Mouse (Mus musculus): ENCODE data around the gene Fxyd1.

Gene Fxyd1

DNA sequence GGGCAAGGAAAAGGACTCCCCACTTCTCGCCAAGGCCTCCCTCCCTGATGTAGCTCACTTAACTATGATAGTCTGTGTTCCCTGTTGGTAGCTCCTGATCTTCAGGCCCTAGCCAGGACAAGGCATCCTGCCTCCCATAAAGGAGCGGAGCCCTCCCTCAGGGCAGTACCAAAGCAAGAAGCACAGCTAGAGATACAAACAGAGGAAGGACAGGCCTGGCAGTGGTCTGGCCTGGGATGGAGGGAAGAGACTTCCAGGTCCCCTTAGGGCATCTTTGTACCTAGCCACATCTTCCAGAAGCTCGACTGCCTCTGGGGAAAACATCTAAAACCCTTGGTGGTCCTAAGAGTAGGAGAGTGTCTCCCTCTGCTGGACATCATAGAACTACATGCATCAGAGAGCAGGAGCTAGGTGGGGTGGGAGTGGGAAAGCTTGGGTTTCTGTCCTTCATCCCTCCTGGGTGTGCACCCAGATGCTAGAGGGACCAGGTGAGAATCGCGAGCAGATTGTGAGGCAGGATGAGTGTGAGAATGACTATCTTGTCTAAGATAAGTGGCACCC is 21.0 kb upstream of the Fxyd1 start:
- no peak for DNase-seq (ENCODE audit: low read depth, low spot score)

DNA sequence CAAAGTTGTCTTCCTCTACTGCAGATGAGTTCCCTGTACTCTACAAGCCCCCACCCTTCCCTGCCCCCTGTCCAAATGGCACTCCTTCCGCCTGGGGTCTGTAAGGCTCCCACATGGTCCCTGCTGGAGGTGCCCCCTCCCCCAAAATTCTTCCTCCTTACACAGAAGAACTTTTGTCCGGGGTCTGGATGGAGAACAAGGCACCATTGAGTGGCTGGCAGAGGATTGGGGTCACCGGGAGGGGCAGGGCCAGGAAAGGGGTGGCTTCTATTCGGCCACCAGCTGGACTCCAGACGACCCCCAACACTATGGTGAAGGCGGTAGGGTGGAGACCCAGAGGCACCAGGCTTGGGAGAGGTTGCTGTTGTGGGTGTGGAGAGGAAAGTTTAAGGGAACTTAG is 20.5 kb upstream of the Fxyd1 start:
- DNase-seq (ENCODE audit: low read depth, low spot score): no peak

DNA sequence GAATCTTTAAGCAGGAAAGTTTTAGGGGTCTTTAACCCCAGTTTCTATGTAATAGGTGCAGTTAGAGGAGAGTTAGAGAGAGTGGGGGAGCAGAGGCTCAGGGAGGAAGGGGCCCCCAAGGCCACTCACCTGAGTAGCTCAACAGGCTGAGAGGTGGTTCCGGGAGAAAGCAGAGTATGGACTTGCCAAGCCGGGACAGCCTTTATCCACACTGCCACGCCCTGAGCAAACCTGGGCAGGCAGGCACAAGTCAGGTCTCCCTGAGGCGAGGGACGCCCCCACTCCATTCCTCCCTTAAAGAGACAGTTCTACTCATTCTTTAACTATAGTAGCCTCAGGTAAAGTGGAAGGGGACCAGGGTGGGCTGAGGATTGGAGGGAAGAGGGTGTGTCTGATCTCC is 19.5 kb upstream of the Fxyd1 start, which contains the start of gene Fxyd3:
Gene Fxyd3 (minus strand): TSS at position 213 of the 400 bp plus-strand sequence.
- no peak for DNase-seq (ENCODE audit: low read depth, low spot score)

DNA sequence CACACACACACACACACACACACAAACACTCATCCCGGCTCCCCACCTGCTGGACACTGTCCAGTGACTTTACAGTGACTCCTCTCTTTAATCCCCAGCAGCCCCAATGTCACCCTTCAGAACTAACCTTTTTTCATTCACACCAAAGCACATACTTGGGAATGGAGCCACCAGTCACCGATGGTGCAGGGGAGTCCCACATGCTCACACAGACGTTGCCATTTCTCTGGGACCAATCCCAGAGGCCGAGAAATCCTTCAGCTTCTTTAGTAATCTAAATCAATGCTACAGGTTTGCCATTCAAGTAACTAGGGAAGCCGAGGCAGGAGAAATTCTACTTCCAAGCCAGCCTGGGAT is 17.7 kb upstream of the Fxyd1 start:
- DNase-seq (ENCODE audit: low read depth, low spot score): no peak

DNA sequence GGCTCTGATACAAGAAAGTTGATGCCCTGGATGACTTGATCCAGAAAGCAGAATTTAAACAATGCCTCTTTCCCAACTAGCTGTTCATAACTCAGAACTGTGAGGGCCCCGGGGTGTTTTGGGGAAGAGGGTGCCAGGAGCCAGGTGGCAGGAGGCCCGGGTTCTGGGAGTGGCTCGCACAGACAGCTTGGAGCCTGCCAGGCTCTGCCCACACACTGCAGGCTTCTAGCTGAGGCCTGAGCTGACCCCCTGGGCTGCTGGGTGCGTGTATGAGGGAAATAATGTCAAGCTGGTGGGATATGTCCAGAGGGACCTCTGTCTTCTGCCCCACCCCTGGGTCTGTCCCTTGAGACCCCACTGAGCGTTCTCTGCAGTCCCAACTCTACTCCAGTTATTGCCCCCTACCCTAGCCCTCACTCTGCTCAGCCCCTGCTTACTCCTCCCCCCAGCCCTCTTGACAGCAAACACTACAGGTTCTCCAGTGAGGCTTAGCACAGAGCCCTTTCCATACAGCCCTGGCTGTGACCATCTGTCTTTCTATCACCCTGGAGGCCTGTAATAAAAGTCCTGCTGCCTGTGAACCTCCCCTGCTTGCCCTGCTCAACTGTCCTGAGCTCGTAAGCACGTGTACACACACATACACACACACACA is 17.2 kb upstream of the Fxyd1 start:
- no peak for DNase-seq (ENCODE audit: low read depth, low spot score)

DNA sequence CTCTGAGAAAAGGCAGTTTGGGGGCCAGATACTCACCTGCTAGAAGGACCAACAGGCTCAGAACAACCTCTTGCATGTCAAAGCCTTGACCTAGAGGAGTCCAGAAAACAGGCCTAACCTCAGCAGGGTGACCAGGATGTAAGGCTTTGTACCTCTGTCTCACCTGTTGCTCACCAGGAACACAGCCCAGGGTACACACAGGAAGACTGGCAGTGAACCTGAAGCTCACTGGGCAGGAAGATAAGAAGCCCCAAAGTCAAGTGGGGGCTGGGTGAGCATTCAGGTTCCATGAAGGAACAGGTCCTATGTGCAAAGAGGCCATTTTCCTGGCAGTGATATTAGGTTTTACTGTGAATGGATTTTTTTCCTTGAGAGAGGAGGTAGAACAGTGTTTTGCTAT is 16.5 kb upstream of the Fxyd1 start:
- DNase-seq (ENCODE audit: low read depth, low spot score): no peak

DNA sequence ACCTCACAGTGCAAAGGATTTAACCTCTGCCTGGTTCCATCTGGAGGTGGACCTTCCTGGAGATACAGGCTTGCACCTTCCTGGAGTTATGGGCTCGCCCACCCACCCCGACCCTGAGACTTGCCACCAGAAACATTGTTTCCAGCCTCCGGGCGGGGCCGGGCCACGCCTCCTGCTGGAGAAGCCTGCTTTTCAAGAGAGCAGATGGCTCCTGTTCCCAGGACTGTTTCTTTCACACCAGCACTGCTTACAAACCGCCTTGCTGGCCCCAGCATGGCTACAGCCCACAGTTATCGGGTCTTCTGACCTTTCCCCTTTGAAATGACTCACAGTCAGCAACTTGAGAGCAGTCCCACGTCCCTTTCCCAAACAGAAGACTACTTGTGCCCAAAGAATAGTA is 15.3 kb upstream of the Fxyd1 start:
- DNase-seq (ENCODE audit: low read depth, low spot score): no peak

DNA sequence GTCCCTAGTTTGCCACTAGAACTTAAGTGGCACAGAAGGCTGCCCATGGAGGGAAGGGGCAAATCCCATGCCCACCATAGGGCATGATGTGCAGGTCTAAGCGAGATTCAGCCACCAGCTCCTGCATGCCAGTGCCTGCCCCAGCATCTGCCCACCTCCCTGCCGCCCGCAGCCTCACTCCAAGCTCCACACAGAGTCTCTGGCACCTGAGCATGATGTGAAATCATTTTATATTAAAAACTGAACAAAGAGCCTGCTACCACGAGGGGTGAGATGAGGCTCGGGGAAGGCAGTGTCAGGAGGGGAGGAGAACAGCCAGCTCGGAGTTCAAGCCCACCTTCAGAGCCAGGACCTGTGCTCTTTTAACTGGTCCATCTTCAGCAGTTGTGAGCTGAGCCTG is 13.3 kb upstream of the Fxyd1 start:
- DNase-seq (ENCODE audit: low read depth, low spot score): no peak

DNA sequence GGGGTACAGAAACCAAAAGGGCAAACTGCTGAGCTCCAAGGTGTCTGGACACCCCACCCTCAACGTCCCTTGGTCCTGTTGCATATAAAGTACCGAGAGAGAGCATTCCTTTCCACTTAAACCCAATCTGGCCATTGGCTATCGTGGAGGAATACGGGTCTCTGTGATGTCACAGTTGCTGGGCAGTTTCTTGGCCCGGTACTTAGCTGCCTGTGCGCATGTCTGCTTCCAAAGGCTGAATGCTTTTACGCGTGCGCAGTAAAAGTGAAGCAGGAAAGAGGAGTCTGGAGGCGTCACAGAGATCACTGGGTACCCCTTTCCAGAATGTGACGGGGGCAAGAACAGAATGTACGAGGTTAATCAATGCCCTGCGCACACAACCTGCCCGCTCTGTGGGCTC is 12.5 kb upstream of the Fxyd1 start:
- no peak for DNase-seq (ENCODE audit: low read depth, low spot score)

DNA sequence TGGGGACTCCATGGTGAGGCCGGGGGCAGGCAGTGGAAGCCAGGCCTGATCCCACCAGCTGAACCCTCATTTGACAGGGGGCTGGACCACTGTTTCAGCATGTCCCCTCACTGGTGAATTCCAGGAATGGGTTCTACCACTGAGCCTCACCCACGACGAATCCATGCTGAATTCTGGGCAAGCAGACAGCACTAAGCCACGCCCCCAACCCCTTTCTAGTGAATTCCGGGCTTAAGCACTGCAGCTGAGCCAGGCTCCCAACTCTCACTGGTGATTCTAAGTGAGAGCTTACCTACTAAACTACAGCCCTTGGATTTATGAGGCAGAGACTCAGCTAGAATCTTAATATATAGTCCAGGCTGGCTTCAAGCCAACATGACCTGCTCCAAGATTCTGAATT is 10.8 kb upstream of the Fxyd1 start:
- no peak for DNase-seq (ENCODE audit: low read depth, low spot score)

DNA sequence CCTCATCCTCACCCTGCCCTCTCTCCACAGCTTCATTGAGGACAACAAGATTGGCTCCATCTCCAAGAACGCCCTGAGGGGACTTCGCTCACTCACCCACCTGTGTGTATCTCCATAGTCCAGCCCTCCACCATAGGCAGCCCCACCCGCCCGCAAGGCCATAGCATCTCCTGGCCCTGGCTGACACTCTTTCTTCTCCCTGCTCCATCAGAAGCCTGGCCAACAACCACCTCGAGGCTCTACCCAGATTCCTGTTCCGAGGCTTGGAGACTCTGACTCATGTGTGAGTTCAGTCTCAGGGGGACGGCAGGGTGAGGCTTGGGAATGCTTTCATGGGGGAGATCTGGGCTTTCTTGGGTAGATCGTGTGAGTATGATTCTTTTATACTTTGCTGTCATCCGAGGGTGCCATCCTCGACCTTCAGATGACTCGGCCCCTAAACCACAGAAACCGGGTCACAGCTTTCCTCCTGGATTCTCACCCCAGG is 6.1 kb upstream of the Fxyd1 start:
- DNase-seq (ENCODE audit: low read depth, low spot score): no peak

DNA sequence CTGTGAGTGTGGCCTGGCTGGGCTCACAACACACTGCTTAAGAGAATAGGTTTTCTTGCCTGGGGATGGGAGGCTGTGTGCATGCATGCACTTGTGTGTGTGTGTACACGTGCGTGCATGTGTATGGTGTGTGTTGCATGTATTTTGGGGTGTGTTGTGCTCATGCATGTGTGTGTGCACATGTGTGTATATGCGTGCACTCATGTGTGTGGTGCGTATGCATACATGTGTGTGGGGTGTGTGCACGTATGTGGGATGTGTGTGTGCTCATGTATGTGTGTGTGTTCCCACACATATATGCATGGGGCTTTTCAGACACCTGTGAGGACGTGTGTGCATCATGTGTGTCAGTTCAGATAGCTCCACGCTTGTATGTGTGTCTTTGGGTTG is 3.6 kb upstream of the Fxyd1 start:
- no peak for DNase-seq (ENCODE audit: low read depth, low spot score)

DNA sequence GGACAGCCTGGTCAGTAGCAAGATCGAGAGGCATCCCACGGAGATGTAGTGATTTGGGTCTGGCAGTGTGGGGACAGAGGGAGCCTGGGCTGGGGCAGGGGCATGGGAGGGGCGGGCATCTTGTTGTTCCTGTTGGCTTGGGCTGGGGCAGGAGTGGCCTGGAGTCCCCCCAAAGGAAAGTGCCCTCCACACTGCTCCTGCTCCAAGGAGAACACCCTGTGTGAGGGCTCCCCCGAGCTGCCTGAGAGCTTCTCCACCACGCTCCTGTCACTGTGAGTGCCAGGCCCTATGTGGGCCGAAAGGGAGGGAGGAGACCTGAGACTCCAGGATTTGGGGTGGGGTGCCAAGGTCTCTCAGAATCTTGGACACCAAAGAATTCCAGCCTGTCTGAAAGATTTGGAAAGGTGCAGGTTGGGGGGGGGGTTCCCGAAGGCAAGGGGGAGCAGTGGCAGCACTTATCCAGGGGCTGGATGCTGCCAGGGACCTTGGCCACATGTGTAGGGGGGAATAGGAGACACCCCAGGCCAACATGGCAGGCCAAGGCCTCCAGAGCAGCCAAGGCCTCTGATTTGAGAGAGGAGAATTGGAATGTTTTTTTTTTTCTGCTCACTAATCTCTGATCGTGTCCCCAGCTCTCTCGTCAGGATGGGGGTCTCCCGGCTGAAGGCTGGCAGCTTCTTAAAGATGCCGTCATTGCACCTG is 3.1 kb upstream of the Fxyd1 start:
- no peak for DNase-seq (ENCODE audit: low read depth, low spot score)

DNA sequence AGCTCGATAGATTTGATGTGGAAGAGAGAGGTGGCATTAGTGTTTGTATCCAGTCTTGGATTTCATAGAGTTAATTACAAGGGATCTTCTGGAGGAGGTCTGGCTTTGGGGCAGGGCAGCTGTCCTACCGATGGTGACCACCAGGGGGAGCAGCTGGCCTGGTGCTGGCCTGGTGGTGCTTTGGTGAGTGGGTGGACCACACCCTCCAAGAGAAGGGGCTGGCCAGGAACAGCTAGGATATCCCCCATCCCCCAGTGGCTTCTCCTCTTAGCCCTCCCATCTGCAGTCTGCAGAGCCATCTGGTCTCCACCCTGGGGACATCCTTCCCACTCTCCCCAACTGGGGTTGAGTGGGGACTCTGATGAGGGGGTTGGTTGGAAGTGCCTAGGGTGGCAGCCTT is 2.1 kb upstream of the Fxyd1 start, which contains the start of gene Lgi4:
Gene Lgi4 (plus strand): TSS at position 235 of the 400 bp plus-strand sequence.
- DNase-seq (ENCODE audit: low read depth, low spot score): peak; percentile 87

DNA sequence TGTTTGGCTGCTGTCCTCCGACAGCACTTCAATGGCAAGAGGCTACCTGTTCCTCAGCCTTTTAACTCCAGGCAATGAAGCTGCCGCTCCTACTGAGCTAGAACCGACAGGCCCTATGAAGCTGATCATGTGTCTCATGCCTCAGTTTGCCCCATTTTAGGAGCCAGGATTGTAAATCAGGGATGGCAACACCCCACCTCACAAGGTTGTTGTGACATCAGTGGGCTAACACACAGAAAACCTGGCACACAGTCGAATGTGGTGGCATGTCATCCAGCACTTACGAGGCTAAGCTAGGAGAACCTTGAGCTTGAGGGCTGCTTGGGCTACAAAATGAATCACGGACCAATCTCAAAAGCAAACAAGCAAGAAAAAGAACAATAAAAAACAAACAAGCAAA is 1.2 kb upstream of the Fxyd1 start:
- DNase-seq (ENCODE audit: low read depth, low spot score): no peak

DNA sequence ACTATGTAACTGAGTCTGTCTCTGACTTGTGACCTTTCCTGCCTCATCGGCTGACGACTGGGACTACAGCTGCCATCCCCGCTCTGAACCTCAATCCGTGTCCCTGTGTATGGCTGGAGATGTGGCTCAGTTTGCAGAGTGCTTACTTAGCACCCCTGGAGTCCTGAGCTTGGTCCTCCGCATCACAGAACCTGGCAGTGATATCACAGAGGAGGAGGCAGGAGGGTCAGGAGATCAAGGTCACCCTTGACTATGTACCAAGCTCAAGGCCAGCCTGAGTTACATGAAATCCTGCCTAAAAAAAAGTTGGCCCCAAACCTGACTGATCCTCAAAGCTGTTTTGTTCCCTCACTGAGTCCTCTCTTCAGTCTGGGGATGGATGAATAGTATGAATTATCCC is 731 bp upstream of the Fxyd1 start:
- DNase-seq (ENCODE audit: low read depth, low spot score): no peak

DNA sequence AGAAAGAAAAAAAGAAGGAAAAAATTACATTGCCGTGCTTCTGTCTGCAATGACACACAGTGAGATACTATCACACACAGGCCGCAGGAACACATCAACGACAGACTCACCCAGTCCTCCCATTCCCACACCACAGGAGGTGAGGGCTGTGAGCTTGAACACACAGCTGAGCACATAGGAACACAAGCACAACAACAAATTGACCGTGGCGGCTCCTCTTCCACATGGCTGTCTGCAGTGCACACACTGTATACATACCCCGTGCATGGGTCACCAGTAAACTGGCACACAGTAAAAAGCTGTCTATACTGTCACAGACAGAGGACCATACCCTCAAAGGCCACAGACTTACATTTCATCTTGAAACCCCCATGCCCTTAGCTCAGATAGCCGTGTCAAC is 551 bp downstream of the Fxyd1 start:
- no peak for DNase-seq (ENCODE audit: low read depth, low spot score)

DNA sequence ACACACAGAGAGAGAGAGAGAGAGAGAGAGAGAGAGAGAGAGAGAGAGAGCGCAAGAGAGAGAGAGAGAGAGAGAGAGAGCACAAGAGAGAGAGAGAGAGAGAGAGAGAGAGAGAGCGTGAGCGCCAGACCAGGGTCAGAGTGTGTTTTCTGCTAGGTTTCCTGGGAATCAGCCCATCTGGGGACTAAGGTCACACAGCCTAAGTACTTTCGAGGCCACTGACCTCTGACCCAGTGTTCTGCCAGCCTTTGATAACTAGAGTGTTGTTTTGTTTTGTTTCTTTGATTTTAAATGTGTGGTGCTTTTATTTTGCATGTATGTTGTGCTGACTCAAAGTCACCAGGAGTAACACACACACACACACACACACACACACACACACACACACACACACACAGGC is 1.1 kb downstream of the Fxyd1 start:
- DNase-seq (ENCODE audit: low read depth, low spot score): peak; percentile 60

DNA sequence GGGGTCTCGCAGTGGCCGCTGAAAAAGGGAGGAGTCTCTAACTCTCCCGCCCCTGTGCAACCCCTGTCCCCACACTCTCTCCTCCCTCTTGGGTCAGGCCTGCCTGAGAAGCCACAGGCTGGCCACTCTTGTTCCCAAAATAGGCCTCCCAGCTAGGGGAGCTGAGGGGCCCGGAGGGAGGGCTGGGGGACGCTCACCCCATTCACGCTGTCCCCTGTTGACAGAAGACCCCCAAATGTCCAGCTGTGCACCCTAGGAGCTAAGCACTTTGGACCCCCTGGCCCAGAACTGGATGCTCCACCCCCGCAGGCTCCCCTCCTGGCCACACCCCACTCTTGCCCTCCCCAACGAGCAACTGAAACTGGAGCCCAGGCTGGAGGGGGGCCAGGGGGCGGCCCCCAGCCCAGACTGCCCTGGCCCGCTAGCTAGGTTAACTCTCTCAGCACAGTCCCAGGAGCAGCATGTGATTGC is 1.6 kb downstream of the Fxyd1 start:
- DNase-seq (ENCODE audit: low read depth, low spot score): peak; percentile 95

DNA sequence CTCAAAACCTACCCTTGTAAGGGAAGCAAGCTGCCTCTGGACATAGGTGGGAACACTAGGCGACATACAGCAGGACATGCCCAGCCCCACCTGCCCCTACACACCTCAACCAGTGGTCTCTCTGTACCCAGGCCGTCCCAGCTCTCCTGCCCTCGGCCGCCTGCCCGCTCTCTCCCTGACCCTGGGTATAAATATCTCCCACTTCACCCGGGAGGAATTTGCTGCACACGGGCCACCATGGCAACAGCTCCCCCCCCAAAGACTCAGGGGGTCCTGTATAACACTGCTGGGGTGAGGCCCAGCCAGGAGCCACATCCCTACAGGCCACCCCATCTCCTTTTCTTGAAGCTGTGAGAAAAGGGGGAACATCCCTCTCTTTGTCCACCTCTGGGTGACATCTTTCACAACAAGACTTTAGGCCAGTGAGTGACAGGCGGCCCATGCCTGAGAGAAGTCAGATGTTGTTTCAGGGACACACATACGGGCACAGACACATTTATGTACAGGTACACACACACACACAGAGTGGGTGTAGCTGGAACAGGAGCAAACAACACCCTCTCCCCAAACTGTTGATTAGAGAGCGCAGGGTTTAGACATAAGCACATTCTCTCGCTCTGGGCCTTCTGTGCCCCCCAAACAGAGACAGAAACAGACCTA is 2.2 kb downstream of the Fxyd1 start:
- peak; percentile 74 for DNase-seq (ENCODE audit: low read depth, low spot score)

DNA sequence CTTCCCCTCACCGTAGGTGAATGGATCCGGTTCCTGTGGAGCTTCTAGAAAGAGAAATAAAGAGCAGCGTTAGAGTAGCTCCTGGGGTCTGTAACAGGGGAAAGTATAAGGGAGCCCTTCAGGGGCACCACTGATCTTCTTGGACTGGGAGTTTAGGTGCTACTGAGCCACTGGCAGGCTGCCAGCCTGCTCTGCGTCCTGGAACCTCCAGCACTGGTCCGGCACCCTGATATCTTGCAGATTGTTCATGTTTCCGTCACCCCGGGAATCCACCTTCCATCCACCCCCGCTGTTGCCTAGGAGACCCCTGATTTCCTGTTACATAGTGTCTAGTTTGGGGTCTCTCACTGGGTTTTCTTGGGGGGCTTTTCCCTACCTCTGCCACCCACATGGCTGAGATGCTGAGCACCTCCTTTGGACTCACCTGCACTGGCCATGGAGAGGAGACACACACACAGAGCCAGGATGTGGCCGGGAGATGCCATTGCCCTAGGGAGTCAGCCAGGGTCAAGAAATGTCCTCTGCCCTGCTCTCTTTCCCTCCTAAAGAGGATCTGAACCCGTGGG is 3.0 kb downstream of the Fxyd1 start:
- DNase-seq (ENCODE audit: low read depth, low spot score): peak; percentile 58

All from skeletal muscle tissue, adult 2 months (tissue).